Mouse (Mus musculus): ENCODE data around the gene Csf2ra. TPM values are rescaled to one million over a fixed set of nuclear protein-coding genes. Genes with fewer than 3 reads are reported as not detected.
"Not testable (repeated sequence)": the region's sequence is repeated elsewhere in the genome, so short reads cannot be mapped to it uniquely, and the experiment has no call there.

Gene Csf2ra
- total RNA-seq (2021) = 10 to 100 TPM; 32.1 to 34.5 TPM
- long read RNA-seq, experiment 1, partial matches to known transcripts = 9 of 32 reads
- long read RNA-seq, experiment 1, other reads (novel, unspliced or antisense) = 21 of 32 reads
- long read RNA-seq, experiment 2, partial matches to known transcripts = 12 of 52 reads
- long read RNA-seq, experiment 2, other reads (novel, unspliced or antisense) = 37 of 52 reads

DNA sequence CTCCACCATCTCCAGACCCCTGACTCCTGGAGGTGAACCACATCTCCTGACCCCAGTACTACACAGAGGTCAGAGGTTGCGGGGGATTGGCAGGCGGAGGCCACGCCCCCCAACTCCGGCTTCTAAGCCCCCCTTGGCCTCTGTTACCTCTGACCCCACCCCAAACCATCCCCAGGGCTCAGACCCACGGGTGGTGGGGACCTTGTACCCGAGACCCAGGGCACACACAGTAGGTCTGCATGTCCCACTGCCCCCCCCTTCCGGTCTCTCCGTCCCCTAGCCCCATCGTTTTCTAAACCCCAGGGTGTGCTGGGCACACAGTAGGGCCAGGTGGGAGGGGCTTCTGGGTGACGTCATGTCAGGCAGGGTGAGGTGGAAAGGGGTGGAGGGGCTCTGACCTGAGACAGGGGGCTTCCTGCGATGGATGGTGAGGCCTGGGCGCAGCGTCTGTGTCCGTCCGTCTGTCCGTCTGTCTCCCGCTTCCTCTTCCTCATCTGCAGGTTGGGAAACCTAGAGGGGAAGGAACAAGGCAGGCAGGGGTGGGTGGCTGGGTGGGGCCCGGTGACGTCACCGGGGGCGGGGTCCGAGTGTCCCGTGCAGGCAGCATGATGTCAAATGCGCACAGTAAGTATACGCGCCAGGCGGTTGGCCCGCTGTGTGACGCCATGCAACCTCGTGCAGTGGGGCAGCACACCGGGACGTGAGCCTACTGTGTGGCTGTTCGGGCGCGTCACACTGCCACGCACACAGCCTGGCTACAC lies at the start of gene Csf2ra:
Gene Csf2ra, minus strand, starts transcription at position 489 of the 761 bp plus-strand sequence.
- peak; percentile 9 for DNase-seq (ENCODE audit: low spot score in 2 of 2)
- intact Hi-C loops (cut with DNase I) = no loop called here

DNA sequence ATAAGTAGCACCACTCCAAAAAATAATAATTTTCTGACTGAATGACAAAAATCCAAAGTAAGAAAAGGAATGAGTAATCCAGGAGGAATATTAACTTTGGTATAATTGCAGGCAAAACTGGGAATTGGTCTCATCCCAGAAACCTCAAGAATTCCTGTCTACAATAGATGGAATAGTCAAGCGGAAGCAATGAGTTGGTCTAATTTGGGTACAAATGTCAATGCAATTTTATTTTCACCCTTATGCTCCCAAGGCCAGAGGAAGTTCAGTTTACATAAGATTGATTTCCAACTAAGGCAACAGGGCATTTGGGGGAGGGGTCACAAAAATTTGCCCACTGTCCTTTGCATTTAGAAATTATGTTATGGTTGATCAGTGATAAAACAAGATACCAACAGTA lies 47.2 kb upstream of the Csf2ra start:
- DNase-seq (ENCODE audit: low spot score in 2 of 2) = no peak
- intact Hi-C loops (cut with DNase I) = no loop called here

DNA sequence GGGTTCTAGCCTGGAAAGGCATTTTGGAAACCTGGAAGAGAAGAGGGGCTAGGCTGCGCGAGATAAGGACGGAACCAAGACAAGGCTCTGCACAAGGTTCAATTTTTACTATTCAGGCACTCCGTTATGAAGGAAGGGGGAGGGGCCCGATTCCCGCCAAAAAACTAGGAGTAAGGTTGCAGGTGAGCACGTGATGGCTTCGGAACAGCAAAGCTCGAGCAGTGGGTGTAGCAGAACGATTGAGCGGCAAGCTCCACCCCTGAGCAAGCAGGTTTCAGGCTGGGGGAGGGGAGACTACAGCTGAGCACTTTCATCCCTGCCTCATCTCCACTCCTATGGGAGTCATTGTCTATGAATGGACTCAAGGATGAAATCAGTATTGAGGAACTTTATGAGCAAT lies 40.9 kb upstream of the Csf2ra start:
- intact Hi-C loops (cut with DNase I); DNase-seq (ENCODE audit: low spot score in 2 of 2): not testable (repeated sequence)

DNA sequence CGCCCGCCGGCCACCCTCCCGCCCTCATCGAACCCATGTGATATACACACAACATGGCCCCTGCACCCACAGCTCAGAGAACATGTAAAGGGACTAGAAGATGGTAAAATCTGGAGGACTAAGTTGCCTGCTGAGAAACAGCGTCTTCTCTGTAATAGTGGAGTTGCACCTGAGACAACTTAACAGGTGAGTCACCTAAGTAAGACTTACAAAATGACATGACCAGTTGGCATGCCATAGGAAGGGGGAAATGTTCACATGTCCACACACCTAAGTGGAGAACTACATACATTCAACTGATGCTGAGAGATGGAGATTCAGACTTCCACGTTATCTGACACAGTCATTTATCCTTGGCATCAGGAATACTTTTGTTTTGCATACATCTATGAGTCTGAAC lies 38.9 kb upstream of the Csf2ra start:
- DNase-seq (ENCODE audit: low spot score in 2 of 2) = no peak
- intact Hi-C loops (cut with DNase I) = loop anchor here (2.0 kb wide), 1 partner anchor 68 kb away; no protein-coding TSS in a partner anchor

DNA sequence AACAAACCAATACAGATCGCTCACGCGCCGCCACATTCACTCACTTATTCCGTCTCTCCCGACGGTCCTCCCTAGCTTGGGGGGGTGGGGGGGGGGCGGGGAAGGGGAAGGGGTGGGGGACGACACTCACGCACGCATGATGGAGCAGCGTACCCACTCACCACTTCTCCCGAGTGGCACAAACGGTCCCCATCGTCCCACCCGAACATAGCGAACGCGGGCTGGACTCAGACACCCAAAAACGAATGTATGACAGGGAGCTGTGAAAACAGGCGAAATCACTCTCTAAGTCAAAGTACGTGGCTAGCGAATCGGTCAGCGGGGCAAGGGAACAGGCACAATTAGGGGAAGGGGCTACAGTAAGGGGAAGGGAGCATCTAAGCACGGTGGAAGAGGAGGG lies 38.4 kb upstream of the Csf2ra start:
- DNase-seq (ENCODE audit: low spot score in 2 of 2) = peak in 1 of 2 experiments; percentile 16
- intact Hi-C loops (cut with DNase I) = loop anchor here (2.0 kb wide), 1 partner anchor 68 kb away; no protein-coding TSS in a partner anchor

DNA sequence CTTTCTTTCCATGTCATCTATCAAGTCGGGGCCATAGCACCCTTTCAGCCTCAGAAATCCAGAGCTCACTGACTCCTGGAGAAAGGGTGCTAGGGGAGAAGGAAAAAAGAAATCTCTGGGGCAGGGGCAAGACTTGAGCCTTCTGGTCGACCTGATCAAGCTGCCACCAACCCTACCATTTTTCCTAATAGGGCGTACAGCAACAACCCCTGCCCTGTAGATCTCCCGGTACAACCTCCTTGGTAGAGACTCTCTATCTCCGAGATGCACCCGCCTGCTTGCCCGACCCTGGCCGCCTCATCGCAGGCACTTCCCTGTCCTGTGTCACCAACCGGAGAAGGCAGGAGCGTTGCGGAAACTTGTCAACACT lies 38.0 kb upstream of the Csf2ra start:
- intact Hi-C loops (cut with DNase I) = loop anchor here (2.0 kb wide), 1 partner anchor 67 kb away; no protein-coding TSS in a partner anchor
- peak; percentile 13 to 18 for DNase-seq (ENCODE audit: low spot score in 2 of 2)

DNA sequence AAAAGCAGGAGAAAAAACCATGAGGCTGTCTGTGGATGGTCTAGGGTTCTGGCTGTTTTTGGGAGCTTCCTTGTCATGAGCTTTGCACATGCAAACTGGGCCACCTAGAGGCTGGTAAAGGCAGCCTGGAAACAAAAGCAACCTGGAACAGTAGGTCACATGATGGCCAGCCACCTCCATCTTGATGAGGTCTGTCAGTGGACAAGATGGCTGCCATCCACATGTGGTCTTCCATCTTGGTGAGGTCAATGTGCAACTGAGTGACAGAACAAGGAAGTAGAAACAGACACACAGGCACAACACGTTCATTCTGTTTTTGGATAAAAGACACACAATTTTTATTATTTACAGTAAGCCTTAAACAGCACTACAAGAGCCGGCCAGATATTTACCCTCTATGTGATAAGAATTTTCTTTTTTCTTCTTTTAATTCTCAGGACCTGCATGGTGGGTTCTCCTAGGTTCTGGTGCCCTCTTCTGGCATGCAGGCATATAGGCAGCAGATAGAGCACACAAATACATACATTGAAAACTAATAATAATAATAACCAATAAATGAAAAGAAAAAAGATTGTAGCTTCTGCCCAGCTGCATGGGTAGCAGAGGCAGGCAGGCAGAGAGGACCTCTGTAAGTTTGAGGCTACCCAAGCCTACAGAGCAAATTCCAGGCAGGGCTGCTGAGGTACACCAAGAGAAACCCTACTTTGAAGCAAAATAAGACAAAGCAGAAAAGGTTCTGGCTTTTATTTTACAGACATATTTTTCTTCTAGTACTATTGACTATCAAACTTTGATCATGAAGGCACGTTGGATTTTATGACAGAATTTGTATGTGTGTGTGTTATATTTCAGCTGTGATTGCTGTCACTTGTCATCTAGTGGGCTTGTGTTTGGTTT lies 37.4 kb upstream of the Csf2ra start:
- DNase-seq (ENCODE audit: low spot score in 2 of 2) = peak; percentile 77 to 82

DNA sequence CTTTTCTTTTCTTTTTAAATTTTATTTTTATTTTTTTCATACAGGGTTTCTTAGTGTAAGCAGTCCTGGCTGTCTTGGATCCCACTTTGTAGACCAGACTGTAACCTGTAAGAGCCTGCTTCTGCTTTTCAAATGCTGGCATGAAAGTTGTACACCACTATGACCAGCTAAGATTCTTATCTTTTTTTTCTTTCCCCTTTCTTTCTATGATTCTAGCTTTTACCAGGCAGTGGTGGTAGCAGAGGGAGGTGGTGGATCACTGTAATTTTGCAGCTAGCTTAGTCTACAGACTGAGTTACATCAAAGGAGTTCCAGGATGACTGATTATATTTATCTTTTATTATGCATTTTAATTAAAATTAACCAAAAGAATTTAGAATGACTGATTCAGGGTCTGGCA lies 36.7 kb upstream of the Csf2ra start:
- intact Hi-C loops (cut with DNase I) = no loop called here

More for the DNA sequence above, 37.4 kb upstream of the Csf2ra start:
- intact Hi-C loops (cut with DNase I) = loop anchor here (2.0 kb wide), 1 partner anchor 67 kb away; no protein-coding TSS in a partner anchor

DNA sequence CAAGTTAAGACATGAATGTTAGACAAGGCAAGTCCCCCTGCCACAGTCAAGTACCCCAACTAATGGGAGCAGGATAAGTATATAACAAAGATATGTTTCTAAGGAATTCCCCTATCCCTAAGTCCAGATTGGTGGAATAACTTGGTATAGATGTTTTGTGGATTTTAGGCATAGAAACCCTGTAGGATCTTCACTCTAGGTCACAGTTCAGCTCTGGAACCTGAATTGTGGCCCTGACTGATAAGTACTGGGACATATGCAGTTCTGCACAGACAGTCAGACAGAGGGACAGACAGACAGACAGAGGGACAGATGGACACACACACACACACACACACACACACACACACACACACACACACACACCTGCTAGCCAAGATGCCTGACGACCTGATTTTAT lies 36.0 kb upstream of the Csf2ra start:
- intact Hi-C loops (cut with DNase I) = no loop called here
- no peak for DNase-seq (ENCODE audit: low spot score in 2 of 2)

More for the DNA sequence above, 36.7 kb upstream of the Csf2ra start:
- DNase-seq (ENCODE audit: low spot score in 2 of 2) = no peak

DNA sequence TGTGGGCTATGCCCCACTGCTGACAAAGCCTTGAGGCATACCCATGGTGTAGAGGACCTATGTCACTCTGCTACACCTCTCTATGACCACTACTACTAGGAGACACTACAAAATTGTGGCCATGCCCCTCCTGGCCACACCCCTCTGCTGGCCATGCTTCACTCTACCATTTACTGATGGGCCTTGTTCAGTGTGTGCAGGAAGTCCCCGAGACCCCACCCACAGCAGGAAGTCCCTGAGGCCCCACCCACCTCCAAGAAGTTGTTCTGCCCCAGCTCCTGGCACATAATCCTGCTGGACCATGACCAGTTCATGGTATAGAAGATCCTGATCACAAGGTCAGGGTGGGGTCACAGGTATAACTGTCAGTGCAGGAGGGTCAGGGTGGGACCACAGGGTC lies 33.0 kb upstream of the Csf2ra start:
- no peak for DNase-seq (ENCODE audit: low spot score in 2 of 2)
- intact Hi-C loops (cut with DNase I) = no loop called here

DNA sequence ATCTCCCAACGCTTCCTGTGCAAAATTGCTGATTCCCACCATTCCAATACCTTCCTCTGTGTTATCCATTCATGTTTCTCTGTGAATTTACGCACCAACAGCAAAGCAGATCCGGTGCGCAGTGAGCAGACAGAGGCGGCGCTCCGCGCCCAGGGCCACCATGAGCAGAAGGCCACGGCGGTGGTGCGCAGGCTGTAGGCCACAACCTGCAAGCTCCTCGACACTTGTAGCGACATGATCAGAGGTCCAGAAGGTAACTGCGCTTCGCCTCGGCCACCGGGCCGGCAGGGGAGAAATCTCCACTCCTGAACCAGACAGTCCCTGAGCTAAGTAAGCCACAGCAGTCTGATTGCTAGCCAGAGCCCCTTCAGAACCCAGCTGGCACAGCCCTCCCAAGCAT lies 29.5 kb upstream of the Csf2ra start:
- intact Hi-C loops (cut with DNase I) = no loop called here
- no peak for DNase-seq (ENCODE audit: low spot score in 2 of 2)

DNA sequence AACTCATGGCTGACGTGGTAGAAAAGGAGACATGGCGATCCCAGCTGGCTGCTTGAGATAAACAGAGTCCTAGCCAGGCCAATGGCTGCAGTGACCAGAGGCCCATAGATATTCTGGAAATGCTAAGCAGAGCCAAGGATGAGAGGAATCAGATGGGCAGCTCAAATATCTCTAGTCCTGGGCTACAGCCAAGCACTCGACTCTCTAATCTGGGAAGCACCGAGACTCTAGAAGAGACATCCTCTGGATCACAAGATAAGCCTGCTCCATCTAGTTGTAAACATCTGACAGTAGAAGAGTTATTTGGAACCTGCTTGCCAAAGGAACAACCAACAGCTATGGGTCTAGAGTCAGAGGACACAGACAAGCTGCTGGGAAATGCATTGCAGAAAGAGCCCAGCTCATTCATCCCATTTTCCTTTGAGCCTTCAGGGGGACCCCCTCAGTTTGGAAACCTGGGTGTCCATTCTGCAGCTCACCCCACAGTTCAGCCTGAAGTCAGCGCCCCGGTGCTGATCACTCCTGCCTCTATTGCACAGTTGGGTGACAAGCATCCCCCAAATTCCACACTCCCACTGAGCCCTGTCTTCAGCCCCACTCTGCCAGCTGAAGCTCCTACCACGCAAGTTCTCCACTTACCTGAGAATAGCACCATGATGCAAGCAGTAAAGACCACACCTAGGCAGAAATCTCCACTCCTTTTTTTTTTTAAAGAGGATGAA lies 28.1 kb upstream of the Csf2ra start:
- intact Hi-C loops (cut with DNase I) = no loop called here
- DNase-seq (ENCODE audit: low spot score in 2 of 2) = no peak

DNA sequence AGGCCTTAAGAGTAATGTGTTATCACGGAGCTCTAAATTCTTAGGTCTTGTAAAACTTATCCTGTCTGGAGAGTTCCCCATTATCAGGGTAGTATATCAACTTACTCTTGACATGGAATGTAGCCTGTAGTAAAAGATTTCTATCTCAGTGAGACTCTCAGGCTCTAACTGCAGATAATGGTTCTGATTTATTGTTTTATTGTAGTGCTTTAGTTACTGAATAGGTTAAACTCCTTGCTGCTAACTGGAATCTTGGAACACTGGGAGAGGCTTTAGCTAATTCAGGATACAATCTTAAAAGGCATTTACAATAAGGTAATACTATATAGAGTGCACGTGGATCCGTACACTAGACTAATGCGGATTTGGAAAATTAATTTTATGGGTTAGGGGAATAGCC lies 19.1 kb upstream of the Csf2ra start:
- intact Hi-C loops (cut with DNase I); DNase-seq (ENCODE audit: low spot score in 2 of 2): not testable (repeated sequence)

DNA sequence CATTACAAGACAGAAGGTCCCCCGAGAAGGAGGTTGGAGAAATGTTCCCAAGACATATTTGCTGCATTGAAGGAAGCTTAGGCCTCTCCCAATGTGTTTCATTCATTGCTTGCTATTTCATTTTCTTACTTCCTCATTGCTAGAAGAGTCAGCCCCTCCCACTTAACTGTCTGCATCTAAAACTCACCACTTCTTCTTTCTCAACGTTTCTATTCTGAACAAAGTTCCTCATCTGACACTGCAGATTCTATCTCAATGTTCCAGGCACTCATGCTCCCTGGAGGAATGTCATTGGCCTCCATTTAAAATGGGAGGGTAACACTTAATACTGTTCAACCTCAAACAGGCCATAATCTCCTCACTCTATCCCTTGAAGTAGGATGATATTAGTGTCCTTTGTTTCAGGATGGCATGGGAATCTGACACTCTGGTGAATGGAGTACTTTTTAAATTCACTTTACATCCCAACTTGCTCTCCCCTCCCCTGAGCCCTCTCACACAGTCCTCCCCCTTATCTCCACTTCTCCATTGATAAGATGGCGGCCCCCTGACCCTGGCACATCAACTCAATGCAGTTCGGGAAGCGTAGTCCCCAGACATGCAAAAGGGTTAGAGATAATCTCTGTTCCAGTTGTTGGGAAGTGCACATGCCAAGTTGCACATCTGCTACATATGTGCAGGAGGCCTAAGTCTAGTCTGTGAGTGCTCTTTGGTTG lies 16.6 kb upstream of the Csf2ra start:
- intact Hi-C loops (cut with DNase I) = no loop called here
- no peak for DNase-seq (ENCODE audit: low spot score in 2 of 2)

DNA sequence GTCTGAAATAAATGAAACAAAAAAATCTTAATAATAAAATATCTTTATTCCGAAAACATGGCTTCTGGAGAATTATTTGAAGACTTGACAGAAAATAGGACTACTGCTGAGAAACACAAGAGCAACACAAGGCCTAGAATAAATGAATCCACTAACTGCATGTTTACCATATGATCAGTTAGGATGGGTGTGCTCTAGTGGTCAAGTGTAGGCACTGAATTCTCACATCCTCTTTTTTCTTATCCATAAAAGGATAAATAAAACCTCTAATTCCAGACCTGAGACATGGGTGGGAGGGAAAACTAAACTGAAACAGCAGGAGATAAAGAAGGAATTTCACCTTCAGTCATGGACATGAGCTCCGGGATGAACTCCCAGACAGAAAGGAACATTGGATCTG lies 9.7 kb upstream of the Csf2ra start:
- DNase-seq (ENCODE audit: low spot score in 2 of 2) = no peak
- intact Hi-C loops (cut with DNase I) = no loop called here

DNA sequence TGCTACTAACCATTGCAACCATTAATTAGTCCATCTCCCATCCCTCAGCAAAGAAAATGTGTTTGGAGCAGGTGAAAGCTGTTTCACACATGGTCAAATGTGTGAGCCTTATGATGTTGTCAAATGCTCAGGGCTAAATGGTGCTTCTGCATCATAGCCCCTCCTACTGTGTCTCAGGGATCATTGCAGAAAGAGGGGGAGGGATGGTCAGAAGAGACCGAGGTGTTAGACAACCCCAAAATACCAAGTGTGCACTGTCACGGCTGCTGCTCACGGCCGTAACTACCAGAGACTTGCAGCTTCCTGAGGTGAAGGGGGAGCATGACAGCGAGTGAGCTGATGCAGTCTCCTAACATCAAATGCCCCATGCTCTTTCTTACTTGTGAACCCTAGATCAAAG lies 6.3 kb upstream of the Csf2ra start:
- intact Hi-C loops (cut with DNase I) = no loop called here

DNA sequence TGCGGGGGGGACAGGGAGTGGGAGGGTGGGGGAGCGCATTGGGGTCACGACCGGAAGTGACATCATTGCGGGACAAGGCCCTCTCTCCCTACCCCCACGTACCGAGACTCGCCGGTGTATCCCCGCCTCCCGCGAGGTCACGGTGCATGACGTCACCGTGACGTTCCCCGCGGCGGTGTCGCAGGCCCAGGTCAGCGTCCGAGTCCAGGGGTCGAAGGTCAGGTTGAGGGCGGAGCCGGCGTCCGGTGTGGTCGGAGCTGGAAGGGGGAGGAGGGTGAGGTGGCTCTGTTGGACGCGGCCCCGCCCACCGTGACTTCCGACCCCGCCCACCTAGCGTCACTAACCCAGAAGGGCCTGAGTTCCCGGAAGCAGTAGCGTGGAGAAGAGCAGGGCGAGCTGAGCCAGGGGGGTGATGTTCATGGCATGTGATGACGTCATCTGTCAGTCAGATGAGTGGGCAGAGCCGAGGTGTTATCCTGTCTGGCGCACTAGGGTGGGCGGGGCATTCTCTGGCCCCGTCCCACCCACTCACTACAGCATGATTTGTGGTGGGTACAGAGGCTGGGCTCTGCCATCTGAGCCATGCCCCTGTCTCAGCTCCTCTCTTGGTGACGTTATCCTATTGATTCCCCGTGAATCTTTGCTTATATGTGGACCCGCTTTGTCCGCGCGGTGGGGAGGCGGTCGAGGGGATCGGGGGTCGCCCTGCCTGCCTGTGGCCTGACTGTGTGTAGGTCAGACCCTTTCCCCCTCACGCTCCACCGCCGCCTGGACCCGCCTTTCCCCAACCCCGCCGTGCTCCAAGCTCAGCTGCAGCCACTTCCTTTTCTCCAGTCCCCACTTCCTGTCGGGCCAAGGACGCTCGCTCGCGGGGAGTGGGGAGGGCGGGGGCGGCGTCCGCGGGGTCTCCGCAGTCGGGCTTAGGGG lies 1.0 kb downstream of the Csf2ra start:
- intact Hi-C loops (cut with DNase I) = no loop called here
- peak; percentile 89 to 92 for DNase-seq (ENCODE audit: low spot score in 2 of 2)

More for the DNA sequence above, 6.3 kb upstream of the Csf2ra start:
- DNase-seq (ENCODE audit: low spot score in 2 of 2) = no peak
